Mouse (Mus musculus) lung, postnatal 4 days (tissue): Measurements from ENCODE around the gene Tspan32.
A peak's percentile ranks its signal among the peaks of the same experiment; 100 is the strongest.

Source experiments
- DNase-seq, 2 experiments: peaks; one replicate each; pipeline ENCODE4 v3.0.0; 2021

Tspan32 gene

GRCm38 (mm10) chr7:143034519-143035450, 29.9 kb downstream of the Tspan32 start:
- DNase-seq, result no peak

- DNase-seq, result no peak
These were observed 31.9 kb downstream of the Tspan32 start for GRCm38 (mm10) chr7:143036787-143037186.

- no peak for DNase-seq
These were observed 32.5 kb downstream of the Tspan32 start for GRCm38 (mm10) chr7:143037306-143037705.

- DNase-seq, result no peak
These were observed 33.5 kb downstream of the Tspan32 start for GRCm38 (mm10) chr7:143038174-143038931.

- DNase-seq, result no peak
These were observed 35.7 kb downstream of the Tspan32 start for GRCm38 (mm10) chr7:143040561-143040960.

GRCm38 (mm10) chr7:143041138-143041822, 36.4 kb downstream of the Tspan32 start:
- peak; percentile 39 to 51 for DNase-seq

GRCm38 (mm10) chr7:143042089-143042488, 37.2 kb downstream of the Tspan32 start:
- DNase-seq, result peak; percentile 67 to 83

- DNase-seq, result peak in 1 of 2 experiments; percentile 21
These were observed 38.1 kb downstream of the Tspan32 start for GRCm38 (mm10) chr7:143042897-143043300.

GRCm38 (mm10) chr7:143044049-143044825, 39.4 kb downstream of the Tspan32 start:
- no peak for DNase-seq

GRCm38 (mm10) chr7:143044826-143045206, 40.0 kb downstream of the Tspan32 start:
- no peak for DNase-seq

GRCm38 (mm10) chr7:143046358-143046757, 41.5 kb downstream of the Tspan32 start:
- DNase-seq, result no peak

GRCm38 (mm10) chr7:143049331-143049730, 44.5 kb downstream of the Tspan32 start:
- no peak for DNase-seq

- DNase-seq, result no peak
These were observed 45.3 kb downstream of the Tspan32 start for GRCm38 (mm10) chr7:143049841-143050816.

- DNase-seq, result no peak
These were observed 46.5 kb downstream of the Tspan32 start for GRCm38 (mm10) chr7:143051316-143051715.

- DNase-seq, result peak; percentile 90 to 94
These were observed 47.8 kb downstream of the Tspan32 start, which contains the start of gene Cd81 for GRCm38 (mm10) chr7:143052626-143053007. TSS of gene Cd81 (plus strand) at chr7:143052739.

GRCm38 (mm10) chr7:143053008-143053899, 48.4 kb downstream of the Tspan32 start:
- DNase-seq, result peak; percentile 80 to 84

GRCm38 (mm10) chr7:143053961-143054611, 49.2 kb downstream of the Tspan32 start:
- peak; percentile 38 to 52 for DNase-seq

- no peak for DNase-seq
These were observed 49.7 kb downstream of the Tspan32 start for GRCm38 (mm10) chr7:143054612-143054965.

GRCm38 (mm10) chr7:143055001-143055400, 50.2 kb downstream of the Tspan32 start:
- no peak for DNase-seq
